Mouse (Mus musculus): ENCODE data around the gene Tbc1d30. TPM values are rescaled to one million over a fixed set of nuclear protein-coding genes. Genes with fewer than 3 reads are reported as not detected.
"Not testable (repeated sequence)": the region's sequence is repeated elsewhere in the genome, so short reads cannot be mapped to it uniquely, and the experiment has no call there.

Tbc1d30 gene
- polyA plus RNA-seq, 1 experiment from 2014 or later, result 16.6 TPM

GRCm38 (mm10) chr10:121351692-121352290, 713 bp upstream of the Tbc1d30 start:
- ATAC-seq (ENCODE audit: low FRiP score, low TSS enrichment), result no peak
- no peak overlapping the region for H3K9ac ChIP-seq (replicated peaks; ENCODE audit: low read length)
- peak overlapping the region; percentile 43; the same call in 1 of the 2 replicates for H3K4me3 ChIP-seq (replicated peaks; ENCODE audit: low read depth, low read length)
- H3K27ac ChIP-seq (replicated peaks; ENCODE audit: low read depth, low read length), result no peak overlapping the region
- no peaks in the 10 kb centered on the region for H3K9me3 ChIP-seq (ENCODE audit: control insufficient read depth, low read length)
- 41% methylated on average over 15 of the region's 15 CpGs for WGBS
- peak overlapping the region; percentile 86 for H3K4me2 ChIP-seq (ENCODE audit: low read length)
- peaks cover 8% of the 10 kb centered on the region for H3K4me1 ChIP-seq (ENCODE audit: control insufficient read depth, insufficient read depth, low read length)
- peaks cover 29% of the 10 kb centered on the region for H3K27me3 ChIP-seq (ENCODE audit: control insufficient read depth, insufficient read depth, low read length)
- DNase-seq, result no peak
- H3K36me3 ChIP-seq (ENCODE audit: control insufficient read depth, insufficient read depth, low read length), result no peaks in the 10 kb centered on the region

DNA sequence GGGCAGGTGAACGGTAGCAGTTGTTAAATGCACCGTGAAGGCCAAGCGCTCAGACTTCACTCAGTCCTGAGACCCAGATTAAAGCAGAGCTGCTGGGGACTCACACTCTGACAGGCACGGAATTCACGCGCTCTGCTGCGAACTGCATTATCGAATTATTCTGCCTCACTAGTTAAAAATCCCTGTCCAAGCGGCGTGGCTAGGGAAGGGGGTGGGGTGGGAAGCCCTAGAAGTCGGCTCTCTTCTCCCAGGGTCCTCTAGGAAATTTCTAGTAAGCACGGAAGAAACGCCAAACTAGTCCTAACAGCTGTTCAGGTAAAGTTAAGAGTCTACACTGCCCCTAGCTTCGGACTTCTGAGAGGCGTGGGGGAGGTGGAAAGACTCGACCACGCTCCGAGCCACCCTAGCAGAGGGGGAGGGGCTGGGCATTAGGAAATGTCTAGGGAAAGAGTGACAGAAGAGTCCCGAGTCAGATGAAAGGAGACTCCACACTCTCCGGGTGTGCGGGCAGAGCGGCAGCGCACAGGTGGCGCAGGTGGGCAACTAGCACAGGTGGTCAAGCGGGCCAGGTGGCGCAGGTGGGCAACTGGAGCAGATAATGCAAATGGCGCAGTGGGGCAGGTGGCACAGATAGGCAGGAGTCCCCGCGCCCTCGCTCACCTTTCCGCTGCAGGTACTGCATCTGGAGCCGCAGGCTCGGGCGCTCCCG, 567 bp downstream of the Tbc1d30 start:
- Histone ChIP-seq H3K4me1 (ENCODE audit: control insufficient read depth, insufficient read depth, low read length) (peaks cover 8% of the 10 kb centered on the region), H3K27me3 (ENCODE audit: control insufficient read depth, insufficient read depth, low read length) (peaks cover 29% of the 10 kb centered on the region), H3K4me2 (ENCODE audit: low read length) (peak overlapping the region; percentile 86), H3K36me3 (ENCODE audit: control insufficient read depth, insufficient read depth, low read length) (no peaks in the 10 kb centered on the region), H3K9ac (replicated peaks; ENCODE audit: low read length) (peak overlapping the region; percentile 40), H3K9me3 (ENCODE audit: control insufficient read depth, low read length) (no peaks in the 10 kb centered on the region), H3K4me3 (replicated peaks; ENCODE audit: low read depth, low read length) (peak overlapping the region; percentile 43), H3K27ac (replicated peaks; ENCODE audit: low read depth, low read length) (no peak overlapping the region)
- DNase-seq (peak; percentile 59), ATAC-seq (ENCODE audit: low FRiP score, low TSS enrichment) (no peak; the same call in 1 of the 2 replicates)
- WGBS, result 1% methylated on average over 35 of the region's 35 CpGs

DNA sequence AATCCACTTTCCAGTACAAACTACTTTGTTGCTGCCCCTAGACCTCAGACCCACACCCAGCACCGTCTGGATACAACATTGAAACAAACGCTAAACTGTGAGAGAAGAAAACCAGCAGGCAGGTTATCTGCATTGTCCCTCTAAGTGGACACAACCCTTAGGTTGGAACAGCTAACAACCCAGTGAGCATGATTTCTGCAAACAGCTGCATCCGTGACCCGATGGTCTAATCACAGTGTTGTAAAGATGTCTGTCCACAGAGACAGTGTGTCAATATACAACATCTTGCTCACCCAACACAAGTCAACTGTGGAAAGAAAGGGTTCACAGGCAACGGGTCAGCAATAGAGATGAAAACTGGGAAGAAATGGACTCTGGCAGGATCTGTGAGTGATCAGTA, 1.8 kb downstream of the Tbc1d30 start:
- no peak overlapping the region for H3K4me3 ChIP-seq (replicated peaks; ENCODE audit: low read depth, low read length)
- ATAC-seq (ENCODE audit: low FRiP score, low TSS enrichment) (no peak), DNase-seq (no peak)
- no peaks in the 10 kb centered on the region for H3K9me3 ChIP-seq (ENCODE audit: control insufficient read depth, low read length)
- H3K9ac ChIP-seq (replicated peaks; ENCODE audit: low read length), result no peak overlapping the region
- H3K4me1 ChIP-seq (ENCODE audit: control insufficient read depth, insufficient read depth, low read length), result peaks cover 8% of the 10 kb centered on the region
- H3K27me3 ChIP-seq (ENCODE audit: control insufficient read depth, insufficient read depth, low read length), result peaks cover 29% of the 10 kb centered on the region
- WGBS, result 48% methylated on average over 5 of the region's 5 CpGs
- H3K27ac ChIP-seq (replicated peaks; ENCODE audit: low read depth, low read length), result no peak overlapping the region
- no peak overlapping the region for H3K4me2 ChIP-seq (ENCODE audit: low read length)
- no peaks in the 10 kb centered on the region for H3K36me3 ChIP-seq (ENCODE audit: control insufficient read depth, insufficient read depth, low read length)

DNA sequence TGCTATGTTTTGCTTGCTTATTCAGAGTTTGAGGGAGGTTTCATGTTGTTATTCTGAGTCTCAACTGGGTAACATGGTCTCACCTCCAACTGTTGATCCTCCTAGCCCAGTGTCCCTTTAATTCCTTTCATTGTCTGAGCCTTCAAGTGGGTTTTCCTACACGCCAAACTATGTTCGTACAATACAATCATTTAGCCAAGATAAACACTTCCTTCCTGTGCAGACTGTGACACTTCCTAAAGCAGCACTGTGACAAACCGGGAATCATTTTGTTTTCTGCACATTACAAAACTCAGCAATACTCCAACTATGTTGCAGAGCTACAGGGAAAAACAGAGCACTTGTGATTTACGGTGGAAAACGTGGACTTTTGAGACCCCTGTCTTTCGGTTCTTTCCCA, 7.2 kb downstream of the Tbc1d30 start:
- H3K9me3 ChIP-seq (ENCODE audit: control insufficient read depth, low read length), result no peaks in the 10 kb centered on the region
- no peak overlapping the region for H3K4me3 ChIP-seq (replicated peaks; ENCODE audit: low read depth, low read length)
- DNase-seq (no peak), ATAC-seq (ENCODE audit: low FRiP score, low TSS enrichment) (no peak)
- 79% methylated on average over 6 of the region's 6 CpGs for WGBS
- peaks cover under 1% of the 10 kb centered on the region; the same call in 1 of the 2 replicates for H3K27me3 ChIP-seq (ENCODE audit: control insufficient read depth, insufficient read depth, low read length)
- H3K9ac ChIP-seq (replicated peaks; ENCODE audit: low read length), result no peak overlapping the region
- H3K27ac ChIP-seq (replicated peaks; ENCODE audit: low read depth, low read length), result no peak overlapping the region
- no peaks in the 10 kb centered on the region for H3K36me3 ChIP-seq (ENCODE audit: control insufficient read depth, insufficient read depth, low read length)
- peaks cover 16% of the 10 kb centered on the region for H3K4me1 ChIP-seq (ENCODE audit: control insufficient read depth, insufficient read depth, low read length)
- no peak overlapping the region for H3K4me2 ChIP-seq (ENCODE audit: low read length)

DNA sequence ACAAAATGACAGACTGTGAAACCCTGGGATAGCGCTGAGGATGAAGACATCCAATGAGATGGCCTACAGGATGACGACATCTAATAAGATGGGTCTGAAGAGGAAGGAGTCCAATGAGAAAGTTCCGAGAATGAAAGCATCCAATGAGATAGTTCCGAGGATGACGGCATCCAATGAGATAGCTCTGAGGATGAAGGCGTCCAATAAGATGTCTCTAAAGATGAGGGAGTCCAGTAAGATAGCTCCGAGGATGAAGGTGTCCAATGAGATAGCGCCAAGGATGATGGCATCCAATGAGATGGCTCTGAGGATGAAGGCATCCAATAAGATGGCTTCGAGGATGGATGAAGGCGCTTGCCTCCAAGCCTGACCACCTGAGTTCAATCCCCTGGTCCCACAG, 8.8 kb downstream of the Tbc1d30 start:
- WGBS, result 99% methylated on average over 10 of the region's 10 CpGs
- Histone ChIP-seq H3K4me2 (ENCODE audit: low read length) (no peak overlapping the region), H3K9ac (replicated peaks; ENCODE audit: low read length) (no peak overlapping the region), H3K27me3 (ENCODE audit: control insufficient read depth, insufficient read depth, low read length) (no peaks in the 10 kb centered on the region), H3K36me3 (ENCODE audit: control insufficient read depth, insufficient read depth, low read length) (no peaks in the 10 kb centered on the region), H3K27ac (replicated peaks; ENCODE audit: low read depth, low read length) (no peak overlapping the region), H3K4me1 (ENCODE audit: control insufficient read depth, insufficient read depth, low read length) (peaks cover 16% of the 10 kb centered on the region), H3K9me3 (ENCODE audit: control insufficient read depth, low read length) (no peaks in the 10 kb centered on the region), H3K4me3 (replicated peaks; ENCODE audit: low read depth, low read length) (no peak overlapping the region)
- DNase-seq, result no peak
- no peak for ATAC-seq (ENCODE audit: low FRiP score, low TSS enrichment)

DNA sequence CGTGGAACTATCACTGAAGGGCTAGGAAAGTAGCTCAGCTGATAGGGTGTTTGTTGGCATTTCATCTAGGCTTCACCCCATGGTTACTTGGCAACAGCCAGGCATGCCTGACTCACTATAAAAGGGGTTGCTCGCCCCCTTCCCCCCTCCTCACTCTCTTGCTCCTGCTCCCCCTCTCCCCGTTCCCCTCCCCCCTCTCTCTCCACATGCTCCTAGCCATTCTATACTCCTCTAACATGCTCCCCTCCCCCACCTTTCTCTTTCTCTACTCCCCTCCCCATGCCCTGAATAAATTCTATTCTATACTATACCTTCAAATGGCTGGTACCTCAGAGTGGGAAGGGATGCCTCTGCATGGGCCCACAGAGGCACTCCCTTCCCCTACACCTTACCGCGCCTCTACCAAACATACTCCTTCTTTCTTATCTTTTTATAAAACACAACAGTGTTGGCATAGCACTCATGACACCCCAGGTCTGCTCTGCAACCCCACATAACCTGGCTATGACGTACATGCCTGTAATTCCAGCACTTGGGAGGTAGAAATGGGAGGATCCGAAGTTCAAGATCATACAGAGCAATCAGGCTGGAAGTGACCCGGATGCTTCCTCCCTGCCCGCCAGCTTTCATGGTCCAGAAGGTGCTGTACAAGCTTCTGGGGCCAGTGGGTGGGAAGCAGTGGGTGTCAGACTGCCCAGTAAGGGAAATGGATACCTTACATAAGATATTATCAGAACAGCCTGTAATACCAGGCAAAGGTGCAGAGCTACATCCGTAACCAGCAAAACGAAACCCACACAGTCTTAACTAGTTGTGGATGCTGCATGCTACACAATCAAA, 10.1 kb downstream of the Tbc1d30 start:
- H3K9ac ChIP-seq (replicated peaks; ENCODE audit: low read length), result no peak overlapping the region
- no peak overlapping the region; the same call in 1 of the 2 replicates for H3K27ac ChIP-seq (replicated peaks; ENCODE audit: low read depth, low read length)
- H3K4me2 ChIP-seq (ENCODE audit: low read length), result no peak overlapping the region; the same call in 1 of the 2 replicates
- 47% methylated on average over 11 of the region's 11 CpGs for WGBS
- no peak overlapping the region for H3K4me3 ChIP-seq (replicated peaks; ENCODE audit: low read depth, low read length)
- no peaks in the 10 kb centered on the region for H3K27me3 ChIP-seq (ENCODE audit: control insufficient read depth, insufficient read depth, low read length)
- peak; percentile 77 for ATAC-seq (ENCODE audit: low FRiP score, low TSS enrichment)
- peak; percentile 79 for DNase-seq
- no peaks in the 10 kb centered on the region for H3K36me3 ChIP-seq (ENCODE audit: control insufficient read depth, insufficient read depth, low read length)
- no peaks in the 10 kb centered on the region; the same call in 1 of the 2 replicates for H3K9me3 ChIP-seq (ENCODE audit: control insufficient read depth, low read length)
- peaks cover 16% of the 10 kb centered on the region for H3K4me1 ChIP-seq (ENCODE audit: control insufficient read depth, insufficient read depth, low read length)

GRCm38 (mm10) chr10:121336536-121336935, 14.5 kb downstream of the Tbc1d30 start:
- H3K27me3 ChIP-seq (ENCODE audit: control insufficient read depth, insufficient read depth, low read length); H3K4me2 ChIP-seq (ENCODE audit: low read length); DNase-seq; H3K36me3 ChIP-seq (ENCODE audit: control insufficient read depth, insufficient read depth, low read length); ATAC-seq (ENCODE audit: low FRiP score, low TSS enrichment); H3K4me3 ChIP-seq (replicated peaks; ENCODE audit: low read depth, low read length); H3K9ac ChIP-seq (replicated peaks; ENCODE audit: low read length); H3K9me3 ChIP-seq (ENCODE audit: control insufficient read depth, low read length); H3K27ac ChIP-seq (replicated peaks; ENCODE audit: low read depth, low read length): not testable (repeated sequence)
- 82% methylated on average over 14 of the region's 14 CpGs for WGBS
- peaks cover 16% of the 10 kb centered on the region for H3K4me1 ChIP-seq (ENCODE audit: control insufficient read depth, insufficient read depth, low read length)

DNA sequence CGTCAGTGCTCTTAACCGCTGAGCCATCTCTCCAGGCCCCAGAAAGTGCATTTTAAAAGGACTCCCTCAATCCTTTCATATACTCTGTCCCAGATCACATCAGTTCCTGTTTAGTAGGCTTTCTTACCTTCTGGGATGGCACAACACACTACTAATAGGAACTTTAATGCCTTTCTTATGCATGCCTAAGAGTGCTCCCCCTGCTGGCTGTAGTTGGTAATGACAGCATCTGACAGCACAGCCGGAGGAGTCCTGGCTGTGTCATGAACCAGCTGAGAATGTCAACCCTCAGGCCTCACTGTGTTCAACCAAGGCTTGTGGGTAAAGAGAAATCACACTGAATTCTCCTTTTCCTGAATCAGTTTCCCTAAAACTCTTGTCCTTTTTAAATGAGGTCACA, 16.5 kb downstream of the Tbc1d30 start:
- H3K9ac ChIP-seq (replicated peaks; ENCODE audit: low read length), result no peak overlapping the region
- no peak overlapping the region for H3K4me2 ChIP-seq (ENCODE audit: low read length)
- no peaks in the 10 kb centered on the region for H3K27me3 ChIP-seq (ENCODE audit: control insufficient read depth, insufficient read depth, low read length)
- ATAC-seq (ENCODE audit: low FRiP score, low TSS enrichment) (no peak), DNase-seq (peak; percentile 66)
- 75% methylated on average over 3 of the region's 3 CpGs for WGBS
- no peaks in the 10 kb centered on the region for H3K4me1 ChIP-seq (ENCODE audit: control insufficient read depth, insufficient read depth, low read length)
- H3K4me3 ChIP-seq (replicated peaks; ENCODE audit: low read depth, low read length), result no peak overlapping the region
- H3K27ac ChIP-seq (replicated peaks; ENCODE audit: low read depth, low read length), result no peak overlapping the region
- H3K9me3 ChIP-seq (ENCODE audit: control insufficient read depth, low read length), result no peaks in the 10 kb centered on the region; the same call in 1 of the 2 replicates
- no peaks in the 10 kb centered on the region for H3K36me3 ChIP-seq (ENCODE audit: control insufficient read depth, insufficient read depth, low read length)

Measured in midbrain, embryonic 14.5 days (tissue).